Mouse (Mus musculus) cerebellum, adult 11 months (tissue): ENCODE measurements around the gene Trmt5.

Experiments
- DNase-seq: peaks from one replicate; pipeline ENCODE4 v3.0.0; 2022

Gene Trmt5

GRCm38 (mm10) chr12:73269531-73269930, 17.0 kb downstream of the Trmt5 start:
- no peak for DNase-seq

DNA sequence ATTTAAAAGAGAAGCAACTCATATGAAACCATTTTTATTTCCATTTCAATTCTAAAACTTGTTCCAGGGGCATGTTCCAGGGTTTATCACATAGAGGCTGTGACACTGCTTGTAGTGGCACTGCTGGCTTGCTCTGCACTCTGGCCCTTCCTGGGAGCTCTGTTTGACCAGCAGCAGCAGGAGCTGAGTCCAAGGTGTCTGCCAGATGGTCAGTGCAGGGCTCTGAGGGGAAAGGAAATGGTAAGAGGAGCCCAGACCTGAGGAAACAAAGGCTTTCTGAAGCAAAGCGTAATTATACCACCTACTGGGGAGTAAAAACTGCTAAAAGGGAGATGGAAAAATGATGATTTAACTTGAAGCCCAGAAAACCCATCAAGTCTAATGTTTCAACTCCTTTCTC, 18.0 kb downstream of the Trmt5 start:
- no peak for DNase-seq

DNA sequence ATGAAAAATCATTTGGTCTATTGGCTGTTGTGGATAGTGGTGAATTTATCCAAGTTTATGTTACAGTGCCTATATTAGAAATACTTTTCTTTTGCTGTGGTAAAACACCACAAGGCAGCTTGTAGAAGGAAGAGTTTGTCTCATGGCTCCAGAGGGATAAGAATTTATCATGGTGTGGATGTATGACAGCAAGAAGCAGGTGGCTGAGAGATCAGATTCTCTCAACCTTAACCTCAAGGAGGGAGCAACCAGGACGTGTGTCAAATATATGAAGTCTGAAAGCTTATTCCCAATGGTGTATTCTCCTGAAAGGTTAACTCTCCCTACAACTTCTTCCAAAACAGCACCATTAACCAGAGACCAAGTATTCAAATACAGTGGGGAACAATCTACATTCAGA, 19.9 kb downstream of the Trmt5 start:
- no peak for DNase-seq

DNA sequence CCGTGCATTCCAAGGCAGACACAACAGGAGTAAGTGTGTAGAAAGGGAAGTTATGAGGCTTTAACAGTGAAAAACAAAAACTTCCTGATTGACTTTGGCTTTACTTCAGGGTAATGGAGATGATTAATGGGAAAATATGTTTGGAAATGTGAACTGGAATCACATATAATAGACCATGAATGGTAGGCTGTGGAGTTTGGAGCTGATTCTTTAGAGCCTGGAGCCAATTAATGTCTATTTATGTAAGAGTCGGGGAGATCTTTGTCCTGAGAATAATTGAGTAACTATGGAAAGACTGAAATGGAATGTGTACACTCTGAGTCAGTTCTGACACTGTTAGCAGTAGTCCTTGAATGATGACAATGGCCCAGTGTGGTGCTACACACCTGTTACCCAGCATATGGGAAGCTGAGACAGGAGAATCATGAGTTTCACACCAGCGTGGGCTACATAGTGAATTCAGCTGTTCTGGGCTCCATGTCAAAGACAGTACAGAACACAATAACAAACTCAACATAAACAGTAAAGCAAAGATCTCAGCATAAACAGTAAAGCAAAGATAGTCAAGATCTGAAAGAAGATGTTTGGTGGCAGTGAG, 21.0 kb downstream of the Trmt5 start:
- no peak for DNase-seq

- DNase-seq: no peak
Observed at GRCm38 (mm10) chr12:73260339-73260738, 26.2 kb downstream of the Trmt5 start.

DNA sequence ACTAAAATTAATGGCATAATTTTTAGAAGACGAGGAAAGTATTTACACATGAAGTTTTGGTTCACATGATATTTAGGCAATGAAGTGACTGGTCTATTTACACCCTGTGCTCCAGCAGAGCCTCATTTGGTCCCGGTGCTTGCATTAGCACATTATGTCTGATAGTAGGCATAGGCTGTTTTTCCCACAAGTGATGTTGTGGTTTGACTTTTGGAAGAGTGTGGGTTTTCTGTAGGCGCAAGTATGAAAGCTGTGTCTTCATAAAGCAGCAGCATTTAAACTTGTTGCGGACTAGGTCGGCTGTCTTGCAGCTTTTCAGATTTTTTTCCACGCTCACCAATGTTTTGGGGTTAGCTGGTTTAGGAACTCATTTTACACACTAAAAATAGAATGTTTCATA, 27.2 kb downstream of the Trmt5 start:
- no peak for DNase-seq

GRCm38 (mm10) chr12:73255006-73255405, 31.5 kb downstream of the Trmt5 start:
- no peak for DNase-seq

DNA sequence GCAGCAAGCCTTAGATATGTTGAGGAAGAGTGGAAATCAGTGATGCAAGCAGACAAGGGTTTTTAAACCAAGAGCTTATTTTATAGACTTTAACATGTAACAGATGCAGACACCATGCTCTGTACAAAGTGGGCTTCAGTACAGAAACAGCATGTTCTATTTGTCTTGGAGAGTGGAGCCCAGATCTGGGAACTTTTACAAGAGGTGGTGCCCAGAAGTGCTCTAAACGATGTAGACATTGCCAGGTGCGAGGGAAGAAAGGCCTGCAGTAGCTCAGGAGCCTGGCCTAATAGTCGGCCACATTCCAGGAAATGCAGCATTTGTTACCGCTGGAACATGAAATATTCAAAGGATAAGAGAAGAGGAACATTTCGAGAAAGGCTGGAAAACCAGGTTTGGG, 40.8 kb downstream of the Trmt5 start:
- no peak for DNase-seq

- DNase-seq: no peak
Observed at GRCm38 (mm10) chr12:73241960-73242359, 44.5 kb downstream of the Trmt5 start.

- no peak for DNase-seq
Observed at GRCm38 (mm10) chr12:73232586-73232985, 53.9 kb downstream of the Trmt5 start.

DNA sequence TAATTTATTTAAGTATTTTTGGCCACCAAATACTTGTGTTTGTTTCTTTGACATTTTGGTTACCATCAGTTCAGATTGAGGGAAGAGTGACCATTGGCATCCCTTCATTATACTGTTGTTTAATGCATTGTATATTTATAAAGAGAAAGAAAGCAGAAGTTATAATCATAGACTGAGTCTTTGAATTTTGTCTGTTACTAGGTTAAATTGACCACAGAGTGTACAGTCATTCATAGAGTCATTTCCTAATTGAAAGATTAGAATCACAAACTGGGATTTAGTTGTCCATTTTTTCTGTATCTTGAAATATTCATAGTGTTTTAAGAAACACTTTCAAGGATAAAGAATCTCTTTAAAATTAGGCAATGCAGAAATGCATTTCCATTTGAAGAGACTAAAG, 55.0 kb downstream of the Trmt5 start:
- DNase-seq: no peak

DNA sequence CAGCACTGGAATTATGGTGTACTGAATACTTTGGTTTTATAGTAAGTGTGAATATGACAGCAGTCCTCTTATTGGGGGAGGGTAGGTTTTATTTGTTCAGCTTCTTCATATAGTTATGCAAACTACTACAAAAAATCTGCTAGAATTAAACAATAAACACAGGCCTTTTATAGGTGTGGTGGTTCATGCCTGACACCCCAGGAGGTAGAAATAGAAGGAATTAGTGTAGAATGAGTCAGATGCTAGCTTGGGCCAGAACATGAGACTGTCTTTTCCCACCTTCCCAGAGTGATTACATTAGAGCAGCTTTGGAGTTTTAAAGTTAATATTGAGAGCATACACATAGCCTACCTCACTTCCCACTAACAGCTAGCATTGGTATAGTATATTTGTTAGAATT, 56.3 kb downstream of the Trmt5 start:
- DNase-seq: no peak
